Mouse (Mus musculus) T-helper 2 cell (primary cell): ENCODE data around the gene Cisd1.

Experiments used
- in situ Hi-C: fragments of 300-600 bp; cut with MboI, MseI; formaldehyde crosslinking; loops from one replicate; pipeline ENCODE4 v1.15.1; 2025; ENCODE audit warnings: high pct_unique_total_duplicates

Cisd1 gene

DNA sequence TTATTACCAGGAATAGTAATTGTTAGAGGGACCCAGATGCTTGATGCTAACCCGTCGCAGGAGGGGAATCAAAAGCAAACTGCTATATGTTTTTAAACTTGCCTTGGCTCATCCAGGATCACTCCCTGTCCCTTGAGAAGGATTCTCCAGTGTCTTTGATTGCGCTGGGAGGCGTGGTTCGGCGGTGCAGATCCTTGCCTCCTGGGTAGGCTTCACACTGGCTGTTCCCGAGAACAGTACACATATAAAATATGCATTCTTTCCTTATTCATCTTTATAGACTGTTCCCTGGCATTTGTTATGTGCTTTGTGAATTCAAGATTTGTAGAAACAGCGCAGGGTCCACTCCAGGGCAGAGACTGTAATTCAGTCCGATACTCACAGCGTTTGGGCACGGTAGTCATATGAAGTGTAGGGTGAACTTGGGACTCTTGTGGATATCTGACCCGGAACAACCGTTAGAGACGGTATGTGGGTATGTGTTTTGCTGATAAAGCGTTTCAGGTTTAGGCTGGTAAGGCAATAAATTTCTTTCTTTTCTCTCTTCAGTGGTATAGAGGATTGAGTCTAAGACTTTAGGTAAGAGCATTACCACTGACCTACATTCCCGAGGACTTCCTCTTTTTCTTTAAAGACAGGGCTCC lies 4.0 kb upstream of the Cisd1 start:
- in situ Hi-C loops: loop anchor here (5.0 to 10.0 kb wide), 3 partner anchors 56 to 1254 kb away; partner anchors contain the start of genes Ccdc6 and Tfam

DNA sequence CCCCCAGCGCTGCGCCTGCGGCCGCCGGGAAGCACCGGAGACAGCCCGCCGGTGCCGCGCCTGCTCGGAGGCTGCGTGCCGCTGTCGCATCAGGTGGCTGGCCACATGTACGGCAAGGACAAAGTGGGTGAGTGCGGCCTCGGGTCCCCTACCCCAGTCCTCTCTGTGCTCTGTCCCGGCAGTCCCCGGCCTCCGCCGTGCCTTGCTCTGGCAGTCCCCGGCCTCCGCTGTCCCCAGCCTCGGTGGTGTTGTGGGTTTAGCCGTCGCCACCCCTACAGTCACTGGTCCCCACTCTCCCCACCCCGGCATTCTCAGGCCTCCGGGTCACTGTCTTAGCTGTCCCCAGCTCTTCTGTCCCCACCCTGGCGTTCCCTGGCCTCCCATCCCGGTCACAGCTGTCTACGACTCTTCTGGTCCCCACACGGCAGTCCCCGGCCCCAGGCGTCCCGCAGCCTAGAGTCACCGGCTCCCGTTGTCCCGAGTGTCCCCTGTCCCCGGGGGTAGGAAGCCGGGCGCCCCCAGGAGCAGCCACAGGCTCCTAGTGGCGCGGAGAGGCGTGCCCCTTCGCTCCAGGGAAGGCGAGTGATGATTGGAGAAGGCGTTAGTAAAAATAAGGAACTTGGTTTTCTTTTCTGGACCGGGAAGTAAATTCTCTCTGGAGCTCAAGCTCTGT lies 3.3 kb upstream of the Cisd1 start:
- in situ Hi-C loops: loop anchor here (5.0 to 10.0 kb wide), 3 partner anchors 56 to 1253 kb away; partner anchors contain the start of genes Ccdc6 and Tfam

DNA sequence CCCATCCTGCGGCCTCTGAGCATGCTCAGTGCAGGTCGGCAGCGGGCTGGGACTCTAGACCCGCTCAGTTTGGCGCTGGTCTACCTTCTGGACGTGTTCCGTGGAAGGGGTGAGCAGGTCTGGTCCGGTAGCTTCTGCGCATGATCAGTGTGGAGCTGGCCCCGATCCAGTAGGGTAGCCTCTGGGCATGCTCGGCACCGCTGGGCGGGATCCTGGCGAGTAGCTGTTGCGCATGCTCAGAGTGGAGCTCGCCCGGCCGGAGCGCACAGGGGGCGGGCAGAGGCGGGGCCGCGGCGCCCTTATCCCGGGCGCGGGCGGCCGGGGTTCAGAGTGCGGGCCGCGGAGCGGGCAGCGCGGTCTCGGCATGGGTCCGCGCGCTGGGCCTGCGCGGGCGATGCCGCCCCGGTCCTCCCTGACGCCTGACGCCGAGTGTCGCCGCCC lies 2.8 kb upstream of the Cisd1 start, which contains the start of gene Ipmk:
Ipmk (plus strand) TSS at position 255 of the 441 bp plus-strand sequence.
- in situ Hi-C loops: loop anchor here (5.0 to 10.0 kb wide), 3 partner anchors 55 to 1253 kb away; partner anchors contain the start of genes Ccdc6 and Tfam

DNA sequence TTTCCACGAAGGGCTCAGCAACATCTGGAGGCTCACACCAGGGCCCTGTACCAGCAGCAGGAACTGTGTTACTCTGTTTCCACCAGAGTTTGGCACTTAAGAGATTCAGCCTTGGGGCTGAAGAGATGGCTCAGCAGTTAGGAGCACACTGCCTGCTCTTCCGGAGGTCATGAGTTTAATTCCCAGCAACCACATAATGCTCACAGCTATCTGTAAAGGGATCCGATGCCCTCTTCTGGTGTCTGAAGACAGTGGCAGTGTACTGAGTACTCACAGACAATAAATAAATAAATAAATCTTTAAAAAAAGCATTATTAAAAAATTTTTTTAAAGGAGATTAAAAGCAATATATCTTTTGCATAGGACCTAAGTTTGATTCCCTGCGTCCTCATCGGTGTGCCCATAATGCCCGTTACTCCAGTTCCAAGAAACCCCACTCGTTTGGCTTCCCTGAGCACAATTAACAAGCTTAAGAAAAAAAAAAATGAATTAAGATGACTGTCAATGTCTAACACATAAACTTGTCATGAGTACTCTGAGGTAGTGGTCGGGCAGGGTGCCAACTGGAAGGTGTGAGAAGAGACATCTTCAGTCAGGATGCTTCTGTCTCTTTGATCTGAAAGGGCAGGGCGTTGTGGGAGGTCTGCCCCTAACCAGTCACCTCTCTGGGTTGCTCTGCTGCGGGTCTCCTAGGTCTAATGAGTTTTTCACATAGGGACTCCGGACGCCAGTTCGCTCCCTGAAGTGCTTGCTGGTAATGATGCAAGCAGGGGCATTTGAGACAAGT lies 2.2 kb upstream of the Cisd1 start:
- in situ Hi-C loops: loop anchor here (5.0 to 10.0 kb wide), 3 partner anchors 55 to 1252 kb away; partner anchors contain the start of genes Ccdc6 and Tfam

DNA sequence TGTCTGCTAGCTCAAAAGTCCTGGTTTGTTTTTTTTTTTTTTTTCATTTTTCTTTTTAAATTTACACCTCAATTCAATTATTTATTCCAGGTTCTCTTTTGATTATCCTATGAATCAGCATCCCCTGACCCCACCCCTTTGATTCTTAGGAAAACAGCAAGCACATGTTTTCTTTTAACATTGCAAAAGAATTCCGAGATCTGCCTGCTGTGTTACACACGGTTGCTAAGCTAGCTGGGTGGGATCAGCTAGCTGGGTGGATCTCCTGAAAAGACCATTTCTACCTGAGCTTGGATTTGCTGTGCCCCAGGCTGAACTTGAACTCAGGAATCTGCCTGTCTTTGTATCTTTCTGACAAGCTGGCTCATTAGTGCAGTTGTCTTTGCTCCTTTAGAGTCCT lies 1.4 kb upstream of the Cisd1 start:
- in situ Hi-C loops: loop anchor here (5.0 to 10.0 kb wide), 3 partner anchors 54 to 1251 kb away; partner anchors contain the start of genes Ccdc6 and Tfam

DNA sequence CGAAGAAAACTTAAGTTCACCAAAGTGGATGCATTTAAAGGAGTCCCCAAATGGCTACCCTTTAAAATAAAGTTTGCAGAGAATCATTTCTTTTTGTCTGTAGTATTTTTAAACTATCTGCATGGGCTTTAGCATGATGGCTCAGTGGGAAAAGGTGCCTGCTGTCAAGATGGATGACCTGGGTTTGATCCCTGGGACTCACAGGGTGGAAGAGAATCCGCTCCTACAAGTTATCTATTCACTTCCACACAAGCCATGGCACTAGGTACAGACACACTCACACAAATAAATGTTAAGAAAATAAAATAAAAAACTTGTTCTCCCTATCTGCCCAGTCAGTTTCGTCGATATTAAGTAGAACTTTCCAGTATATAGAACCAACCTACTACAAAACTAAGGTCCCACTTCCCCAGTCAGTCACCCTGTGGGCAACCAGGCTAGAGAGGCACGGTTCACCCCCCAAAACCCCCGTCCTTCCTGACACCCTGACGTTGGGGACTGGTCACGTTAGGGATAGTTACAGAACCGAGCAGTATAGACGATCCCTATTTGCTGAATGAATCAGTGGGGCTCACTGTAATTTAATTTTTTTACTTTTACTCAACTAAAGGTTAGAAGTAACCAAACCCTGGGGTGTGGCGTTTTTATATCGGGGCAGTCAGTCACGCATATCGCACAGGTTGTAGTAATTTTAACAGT lies 1.0 kb downstream of the Cisd1 start:
- in situ Hi-C loops: loop anchor here (10.0 kb wide), 1 partner anchor 1249 kb away; the partner anchor contains the start of gene Ccdc6

DNA sequence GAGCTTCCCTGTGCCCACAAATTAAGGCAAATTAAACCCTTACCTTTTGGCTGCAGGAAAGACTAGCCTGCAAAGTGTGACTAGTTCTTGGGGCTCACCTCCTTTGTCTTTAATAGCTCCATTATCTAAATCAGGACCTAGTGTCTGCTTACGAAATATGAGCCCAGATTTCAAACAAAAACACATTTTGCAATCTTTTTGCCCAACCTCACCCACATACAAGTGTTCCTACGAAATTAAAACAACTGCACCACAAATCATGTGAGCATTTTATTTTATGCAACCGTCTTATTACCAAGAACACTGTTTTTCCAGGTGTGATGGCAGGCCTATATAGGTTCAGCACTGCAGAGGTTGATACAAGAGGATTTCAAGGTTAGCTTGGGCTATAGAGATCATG lies 1.6 kb downstream of the Cisd1 start:
- in situ Hi-C loops: loop anchor here (10.0 kb wide), 1 partner anchor 1248 kb away; the partner anchor contains the start of gene Ccdc6

DNA sequence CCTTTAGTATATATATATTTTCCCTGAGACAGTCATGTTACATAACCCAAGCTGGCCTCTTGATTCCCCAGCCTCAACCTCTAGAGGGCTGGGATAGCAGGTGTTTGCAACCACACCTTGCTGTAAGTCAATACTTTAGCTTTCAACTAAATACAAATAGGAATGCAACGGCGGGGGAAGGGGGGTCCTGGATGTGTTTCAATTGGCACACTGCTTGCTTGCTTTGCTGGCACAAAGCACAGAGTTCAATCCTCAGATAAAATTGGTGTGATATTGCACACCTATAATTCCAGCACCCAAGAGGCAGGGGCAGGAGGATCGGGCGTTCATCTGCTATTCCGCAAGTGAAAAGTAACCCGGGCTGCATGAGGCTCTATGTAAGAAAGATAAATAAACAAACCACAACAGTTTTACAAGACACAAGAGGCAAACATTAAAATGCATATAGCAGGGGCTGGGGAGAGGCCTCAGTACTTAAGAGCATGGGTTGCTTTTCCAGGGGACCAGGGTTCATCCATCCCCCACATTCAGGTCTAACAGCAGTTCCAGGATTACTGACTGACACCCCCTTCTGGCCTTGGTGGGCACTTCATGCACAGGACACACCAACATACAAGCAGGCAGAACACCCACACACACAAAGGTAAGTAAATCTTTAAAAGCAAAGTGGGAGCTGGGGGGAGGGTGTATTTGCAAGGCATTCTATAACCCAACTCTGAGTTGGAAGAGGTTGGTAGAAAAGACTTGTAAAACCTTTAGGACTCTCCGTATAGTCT lies 2.5 kb downstream of the Cisd1 start:
- in situ Hi-C loops: loop anchor here (10.0 kb wide), 1 partner anchor 1247 kb away; the partner anchor contains the start of gene Ccdc6

DNA sequence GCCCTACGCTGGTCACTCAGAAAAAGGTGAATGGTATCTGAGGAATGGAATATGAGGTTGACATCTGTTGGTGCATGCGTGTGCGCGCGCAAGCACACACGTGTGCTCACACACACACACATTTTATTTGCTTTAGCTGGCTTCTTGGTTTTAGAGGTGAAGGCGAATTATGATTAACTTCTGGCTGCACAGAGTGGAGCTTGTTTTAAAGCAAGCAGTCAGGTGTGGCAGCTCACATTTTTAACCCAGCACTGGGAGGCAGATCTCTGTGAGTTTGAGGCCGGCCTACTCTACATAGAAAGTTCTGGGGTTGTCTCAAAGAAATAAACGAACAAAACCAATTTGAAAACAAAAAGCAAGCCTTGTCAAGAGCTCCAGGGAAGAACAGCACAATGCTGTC lies 3.5 kb downstream of the Cisd1 start:
- in situ Hi-C loops: loop anchor here (10.0 kb wide), 1 partner anchor 1246 kb away; the partner anchor contains the start of gene Ccdc6

DNA sequence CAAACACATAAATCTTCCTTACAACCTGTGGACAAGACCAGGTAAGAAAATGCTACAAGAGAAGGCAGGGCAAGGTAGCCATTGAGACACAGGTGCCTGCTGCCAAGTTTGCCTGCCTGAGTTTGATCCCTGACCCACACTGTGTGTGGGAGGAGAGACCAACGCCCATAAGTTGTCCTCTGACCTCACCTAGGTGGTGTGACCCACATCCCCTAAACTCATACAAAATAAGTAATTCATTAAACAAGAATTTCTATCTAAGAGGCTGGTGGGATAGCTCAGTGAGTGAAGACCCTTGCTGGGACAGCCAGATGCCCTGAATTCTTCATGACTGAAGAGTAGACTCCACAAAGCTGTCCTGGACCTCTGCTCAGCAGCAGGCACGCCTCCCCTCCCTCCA lies 4.6 kb downstream of the Cisd1 start:
- in situ Hi-C loops: loop anchor here (10.0 kb wide), 1 partner anchor 1245 kb away; the partner anchor contains the start of gene Ccdc6

DNA sequence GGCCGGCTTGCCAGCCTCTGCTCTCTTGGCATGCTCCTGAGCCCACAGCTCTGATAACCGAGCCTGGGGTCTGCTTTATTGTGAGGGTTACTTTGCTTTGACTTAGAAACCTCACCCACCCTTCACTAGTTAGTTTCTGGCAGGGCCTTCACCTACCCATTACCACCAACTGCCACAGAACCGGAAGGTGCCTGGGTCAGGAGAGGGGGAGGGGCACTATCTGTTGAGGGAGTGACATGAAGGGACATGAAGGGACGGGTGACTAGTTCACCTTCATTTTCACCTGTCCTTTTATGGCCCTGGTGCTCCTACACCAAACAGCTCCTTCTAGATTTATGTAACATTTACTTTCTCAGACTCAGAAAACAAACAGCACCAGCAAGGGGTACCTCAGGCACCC lies 5.3 kb downstream of the Cisd1 start:
- in situ Hi-C loops: no loop called here

DNA sequence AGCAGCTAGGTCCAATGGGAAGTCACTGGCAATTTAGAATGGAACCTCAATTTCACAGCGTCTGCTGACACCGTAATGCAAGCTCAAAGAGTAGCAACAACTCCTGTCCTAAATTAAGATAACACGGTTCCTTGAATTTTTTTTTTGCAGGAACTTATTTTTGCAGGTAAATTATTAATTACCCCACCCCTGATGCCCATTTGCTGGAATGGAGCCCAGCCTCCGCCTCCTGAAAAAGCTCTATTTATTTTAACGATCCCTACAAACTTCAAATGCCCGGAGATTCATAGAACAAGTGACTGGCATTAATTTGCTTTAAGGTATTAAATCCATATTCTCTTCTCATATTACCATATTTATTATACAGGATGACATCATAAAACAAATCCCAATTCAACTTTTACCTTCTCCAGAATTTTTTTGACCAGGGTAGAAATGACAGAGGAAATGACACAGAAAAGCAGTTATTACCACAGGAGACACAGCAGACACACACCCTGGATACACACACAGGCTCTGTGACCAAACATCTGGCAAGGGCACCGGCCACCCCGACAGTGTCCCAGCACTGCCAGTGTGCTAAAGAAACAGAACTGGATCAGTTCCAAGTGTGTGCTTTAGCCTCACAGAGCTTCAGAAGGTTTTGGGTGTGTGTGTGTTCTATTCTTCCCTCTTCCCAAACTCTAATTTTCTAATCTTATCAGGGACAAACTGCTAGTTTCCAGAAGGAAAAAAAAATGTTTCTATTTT lies 6.4 kb downstream of the Cisd1 start:
- in situ Hi-C loops: no loop called here

DNA sequence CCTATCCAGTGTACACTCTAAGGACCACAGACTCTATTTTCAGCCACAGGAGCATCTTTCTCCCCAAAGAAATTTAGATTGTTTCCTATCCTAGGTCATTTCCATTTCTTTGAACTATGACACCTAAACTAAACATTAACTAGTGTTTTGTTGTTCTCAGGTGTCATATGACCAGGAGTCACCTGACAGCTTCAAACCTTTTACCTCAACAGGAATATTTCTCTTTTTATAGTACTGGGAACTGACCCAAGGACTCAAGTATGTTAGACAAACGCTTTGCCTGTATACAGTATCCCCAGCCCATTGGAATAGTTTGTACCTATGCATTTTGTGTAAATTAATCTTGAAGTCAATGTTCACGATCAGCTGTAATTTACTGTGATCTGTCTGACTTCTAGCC lies 7.0 kb downstream of the Cisd1 start:
- in situ Hi-C loops: no loop called here

DNA sequence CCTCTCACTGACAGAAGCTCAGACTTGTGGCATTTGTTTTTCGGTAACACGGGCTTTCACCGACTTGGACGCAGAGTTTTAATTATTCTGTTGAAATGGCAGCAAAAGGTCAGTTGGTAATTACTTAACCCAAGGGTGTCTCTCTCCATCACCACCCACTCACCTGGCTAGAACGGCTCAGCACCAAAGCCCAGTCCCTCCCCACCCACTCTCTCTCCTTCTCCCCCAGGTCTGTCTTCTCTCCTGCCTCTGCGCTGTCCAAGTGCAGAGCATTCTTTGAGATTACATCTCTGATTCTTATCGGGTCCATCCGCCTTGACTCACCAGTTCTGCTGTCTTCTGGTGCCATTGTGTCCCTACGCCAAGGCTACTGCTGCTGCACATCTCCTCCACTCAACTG lies 11.9 kb downstream of the Cisd1 start:
- in situ Hi-C loops: loop anchor here (5.0 kb wide), 1 partner anchor 69 kb away; no protein-coding TSS in a partner anchor

DNA sequence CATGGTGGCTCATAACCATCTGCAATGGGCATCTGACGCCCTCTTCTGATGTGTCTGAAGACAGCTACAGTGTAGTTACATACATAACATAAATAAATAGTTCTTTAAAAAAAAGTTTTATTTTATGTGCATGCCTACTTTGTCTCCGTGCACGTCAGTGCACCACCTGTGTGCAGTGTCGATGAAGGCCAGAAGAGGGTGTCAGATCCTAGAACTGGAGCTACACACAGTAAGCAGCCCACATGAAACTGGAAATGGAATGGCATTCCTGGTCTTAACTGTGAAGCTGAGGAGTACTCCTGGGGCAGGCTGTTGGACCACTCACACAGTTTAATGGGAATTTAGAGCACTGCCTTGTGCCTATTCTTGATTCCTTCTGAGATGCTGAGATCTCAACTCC lies 12.4 kb downstream of the Cisd1 start:
- in situ Hi-C loops: loop anchor here (5.0 kb wide), 1 partner anchor 70 kb away; no protein-coding TSS in a partner anchor

DNA sequence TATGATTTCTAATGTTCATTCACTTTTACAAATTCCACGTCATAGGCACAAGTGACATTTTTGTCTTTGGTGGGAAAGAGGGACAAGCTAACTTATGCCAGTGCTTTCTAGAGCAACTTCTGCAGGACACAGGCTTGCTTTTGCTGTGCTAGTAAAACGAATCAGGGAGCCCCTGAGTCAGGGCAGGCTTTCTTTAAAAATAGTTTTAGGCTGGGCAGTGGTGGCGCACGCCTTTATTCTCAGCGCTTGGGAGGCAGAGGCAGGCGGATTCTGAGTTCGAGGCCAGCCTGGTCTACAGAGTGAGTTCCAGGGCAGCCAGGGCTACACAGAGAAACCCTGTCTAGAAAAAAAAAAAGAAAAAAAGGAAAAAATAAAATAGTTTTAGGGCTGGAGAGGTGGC lies 12.8 kb downstream of the Cisd1 start:
- in situ Hi-C loops: loop anchor here (5.0 kb wide), 1 partner anchor 70 kb away; no protein-coding TSS in a partner anchor

DNA sequence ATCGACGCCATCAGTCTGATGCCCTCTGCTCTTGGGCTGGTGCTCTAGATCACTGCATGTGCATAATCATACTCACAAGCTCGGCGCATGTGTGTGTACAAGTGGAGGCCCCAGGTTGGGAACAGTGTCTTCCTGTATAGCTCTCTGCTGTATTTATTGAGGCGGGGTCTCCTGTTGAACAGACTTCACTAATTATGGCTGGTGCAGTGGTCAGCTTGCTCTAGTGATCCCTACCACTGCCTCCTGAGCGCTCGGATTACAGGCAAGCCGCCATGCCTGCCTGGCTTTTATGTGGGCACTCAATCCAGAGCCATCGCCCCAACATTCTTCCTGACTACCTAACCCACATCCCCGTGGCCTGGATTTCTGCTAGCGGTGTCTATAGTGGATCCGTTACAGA lies 14.7 kb downstream of the Cisd1 start:
- in situ Hi-C loops: loop anchor here (5.0 kb wide), 1 partner anchor 72 kb away; no protein-coding TSS in a partner anchor

DNA sequence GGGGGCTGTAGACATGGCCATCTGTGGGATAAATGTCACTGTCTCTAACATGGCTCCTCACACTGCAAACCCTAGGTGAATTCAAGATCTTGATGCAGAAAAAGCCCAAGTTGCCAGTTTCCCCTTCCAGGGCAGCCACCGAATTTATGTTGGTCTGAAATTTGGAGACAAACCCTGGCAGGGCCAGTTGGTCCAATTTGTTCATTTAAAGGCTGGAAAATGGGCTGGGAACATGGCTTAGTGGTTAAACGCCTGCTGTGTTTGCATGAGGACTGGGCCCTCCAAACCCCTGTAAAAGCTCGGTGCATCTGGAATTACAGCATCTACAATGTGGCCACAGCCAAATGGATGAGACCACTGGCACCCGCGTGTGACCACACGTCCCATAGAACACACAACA lies 15.5 kb downstream of the Cisd1 start:
- in situ Hi-C loops: no loop called here

DNA sequence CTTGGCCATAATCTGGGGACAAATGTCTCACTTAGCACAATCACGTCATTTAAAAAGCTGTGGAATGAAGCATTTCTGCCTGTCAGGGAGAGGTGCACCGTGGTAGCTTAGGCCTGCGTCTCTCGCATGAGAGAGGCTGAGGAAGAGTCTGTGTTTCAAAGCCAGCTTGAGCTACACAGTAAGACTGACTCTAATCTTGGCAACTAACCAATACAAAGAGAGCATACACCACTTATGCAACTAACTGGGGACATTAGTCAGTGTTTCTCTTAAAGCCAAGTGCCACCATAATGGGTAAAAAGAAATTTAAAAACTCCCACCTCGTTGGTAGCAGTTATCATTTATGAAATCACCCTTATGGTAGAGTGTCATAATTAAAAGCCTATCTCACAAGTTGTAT lies 15.9 kb downstream of the Cisd1 start:
- in situ Hi-C loops: no loop called here
